Mouse (Mus musculus) CH12.LX (cell line): ENCODE results near the gene Adm. TPM values are rescaled to one million over a fixed set of nuclear protein-coding genes. Genes with fewer than 3 reads are reported as not detected.
"Not testable (repeated sequence)": the region's sequence is repeated elsewhere in the genome, so short reads cannot be mapped to it uniquely, and the experiment has no call there.

Source experiments
- DNase-seq: peaks from one replicate; pipeline ENCODE4 v3.0.0-alpha.2; 2013; ENCODE audit errors: extremely low read depth
- H3K27ac ChIP-seq: 2 replicates; pipeline ENCODE4 v1.5.1; 2012; ENCODE audit warnings: low read depth, mild to moderate bottlenecking, control low read depth, moderate library complexity; ENCODE audit not compliant: insufficient read depth
- H3K27me3 ChIP-seq: replicated peaks from 2 replicates; pipeline ENCODE3; 2012; ENCODE audit warnings: inconsistent platforms
- H3K36me3 ChIP-seq, 2 experiments: replicated peaks in 1 of 2; 2 replicates each; pipeline versions ENCODE3 to v1.6.1; 2012; ENCODE audit warnings: inconsistent platforms in 1 of 2, low read length in 1 of 2, mild to moderate bottlenecking in 1 of 2, mixed read lengths in 1 of 2, moderate library complexity in 1 of 2; ENCODE audit not compliant: control insufficient read depth in 1 of 2, insufficient read depth in 1 of 2
- H3K4me1 ChIP-seq, 2 experiments: 2 replicates each; pipeline ENCODE4 v1.6.1; 2012; ENCODE audit warnings: inconsistent platforms in 1 of 2, moderate library complexity in 1 of 2; ENCODE audit not compliant: insufficient read depth in 2 of 2, control insufficient read depth in 1 of 2
- H3K4me2 ChIP-seq: 2 replicates; pipeline ENCODE4 v1.6.1; 2012; ENCODE audit warnings: low read depth, mild to moderate bottlenecking, control low read depth; ENCODE audit not compliant: poor library complexity, insufficient read depth, severe bottlenecking
- H3K4me3 ChIP-seq, 3 experiments: fragments of 150-350 bp in 1 of 3; sonication (generic) in 1 of 3; replicated peaks in 1 of 3; 2 replicates each; pipeline versions ENCODE3 to v1.5.1; 2011 to 2012; ENCODE audit warnings: low read depth in 2 of 3, low read length in 2 of 3, mild to moderate bottlenecking in 2 of 3, moderate library complexity in 2 of 3, control low read depth in 1 of 3, improper control_type of control experiment in 1 of 3, inconsistent platforms in 1 of 3, mixed read lengths in 1 of 3; ENCODE audit not compliant: poor library complexity in 1 of 3
- H3K79me2 ChIP-seq: replicated peaks from 2 replicates; pipeline ENCODE4 v1.6.1; 2012; ENCODE audit warnings: mild to moderate bottlenecking, moderate library complexity; ENCODE audit not compliant: control insufficient read depth, poor library complexity, insufficient read depth, severe bottlenecking; ENCODE audit errors: extremely low read depth
- H3K9ac ChIP-seq: 2 replicates; pipeline ENCODE4 v1.6.1; 2012; ENCODE audit warnings: low read depth, mild to moderate bottlenecking, control low read depth, moderate library complexity; ENCODE audit not compliant: insufficient read depth
- H3K9me3 ChIP-seq: replicated peaks from 2 replicates; pipeline ENCODE3; 2012; ENCODE audit warnings: low read length, inconsistent platforms, mixed read lengths
- CHD2 ChIP-seq: IDR thresholded peaks from 2 replicates; pipeline ENCODE4 v1.6.1; 2011; ENCODE audit warnings: low read length, improper control_type of control experiment
- CTCF ChIP-seq, 2 experiments: IDR thresholded peaks in 1 of 2; conservative IDR thresholded peaks in 1 of 2; 2 replicates each; pipeline ENCODE4 v1.5.1; 2011 to 2012; ENCODE audit warnings: low read depth in 2 of 2, low read length in 2 of 2, improper control_type of control experiment in 1 of 2, inconsistent platforms in 1 of 2, mild to moderate bottlenecking in 1 of 2, moderate library complexity in 1 of 2
- GABPA ChIP-seq: IDR thresholded peaks from 2 replicates; pipeline ENCODE4 v1.6.1; 2012; ENCODE audit warnings: low read depth, low read length, improper control_type of control experiment, inconsistent platforms; ENCODE audit not compliant: insufficient replicate concordance
- HCFC1 ChIP-seq: IDR thresholded peaks from 2 replicates; pipeline ENCODE4 v1.6.1; 2012; ENCODE audit warnings: low read depth, mild to moderate bottlenecking, inconsistent platforms, low read length, improper control_type of control experiment
- JUN ChIP-seq: IDR thresholded peaks from 2 replicates; pipeline ENCODE4 v1.6.1; 2011; ENCODE audit warnings: low read depth, mild to moderate bottlenecking, low read length, improper control_type of control experiment, moderate library complexity; ENCODE audit not compliant: insufficient read depth
- JUND ChIP-seq: conservative IDR thresholded peaks from 2 replicates; pipeline ENCODE4 v1.6.1; 2011; ENCODE audit warnings: low read depth, low read length, improper control_type of control experiment
- MAFK ChIP-seq: IDR thresholded peaks from 2 replicates; pipeline ENCODE4 v1.6.1; 2011; ENCODE audit warnings: low read length, improper control_type of control experiment; ENCODE audit not compliant: insufficient replicate concordance
- MAX ChIP-seq: IDR thresholded peaks from 2 replicates; pipeline ENCODE4 v1.6.1; 2011; ENCODE audit warnings: low read length, improper control_type of control experiment
- MYC ChIP-seq: IDR thresholded peaks from 2 replicates; pipeline ENCODE4 v1.6.1; 2011; ENCODE audit warnings: low read depth, mild to moderate bottlenecking, improper control_type of control experiment, low read length
- NELFE ChIP-seq: IDR thresholded peaks from 2 replicates; pipeline ENCODE4 v1.6.1; 2011; ENCODE audit warnings: low read depth, low read length, improper control_type of control experiment
- NRF1 ChIP-seq: IDR thresholded peaks from 2 replicates; pipeline ENCODE4 v1.6.1; 2014; ENCODE audit warnings: low read depth, mild to moderate bottlenecking, inconsistent platforms, low read length, improper control_type of control experiment, moderate library complexity
- PAX5 ChIP-seq: IDR thresholded peaks from 2 replicates; pipeline ENCODE4 v1.6.1; 2012; ENCODE audit warnings: low read length, inconsistent platforms, mixed read lengths
- POLR2A ChIP-seq: IDR thresholded peaks from 2 replicates; pipeline ENCODE4 v1.6.1; 2011; ENCODE audit warnings: low read depth, mild to moderate bottlenecking, improper control_type of control experiment, low read length
- RAD21 ChIP-seq: IDR thresholded peaks from 2 replicates; pipeline ENCODE4 v1.6.1; 2011; ENCODE audit warnings: low read depth, mild to moderate bottlenecking, low read length, improper control_type of control experiment, moderate library complexity
- RCOR1 ChIP-seq: conservative IDR thresholded peaks from 2 replicates; pipeline ENCODE4 v1.6.1; 2012; ENCODE audit warnings: low read depth, mild to moderate bottlenecking, inconsistent platforms, low read length, improper control_type of control experiment
- SIN3A ChIP-seq: IDR thresholded peaks from 2 replicates; pipeline ENCODE4 v1.6.1; 2012; ENCODE audit warnings: low read length, improper control_type of control experiment, inconsistent platforms
- ZKSCAN1 ChIP-seq: IDR thresholded peaks from 2 replicates; pipeline ENCODE4 v1.6.1; 2012; ENCODE audit warnings: low read depth, inconsistent platforms, low read length, improper control_type of control experiment, borderline replicate concordance
- ZNF384 ChIP-seq: IDR thresholded peaks from 2 replicates; pipeline ENCODE4 v1.6.1; 2012; ENCODE audit warnings: low read depth, low read length, improper control_type of control experiment, inconsistent platforms
- dilution Hi-C: fragments of 300-500 bp; cut with MboI; formaldehyde crosslinking; loops from 2 replicates; pipeline ENCODE4 v1.14.3; 2020; ENCODE audit warnings: low sequenced_read_pairs; ENCODE audit not compliant: extremely low pct_unique_long_range_greater_than_20kb, extremely low pct_ligation_motif_present
- in situ Hi-C: fragments of 300-500 bp; cut with MboI; formaldehyde crosslinking; loops from 3 replicates; pipeline ENCODE4 v1.14.3; 2019; ENCODE audit warnings: low sequenced_read_pairs, low pct_ligation_motif_present, low pct_unique_long_range_greater_than_20kb, mixed read lengths
- polyA plus RNA-seq: library from polyadenylated mRNA; unstranded; fragments of >175 nt; gene quantifications from 2 replicates; pipeline ENCODE4 v1.2.1, GENCODE M21; 2012; ENCODE audit warnings: low read depth; ENCODE audit not compliant: insufficient read length
- total RNA-seq, 2 experiments: library from RNA; depleted of rRNA; stranded (reverse); fragments of 300-350 nt in 1 of 2; fragments of >200 nt in 1 of 2; gene quantifications; 2 replicates each; pipeline ENCODE4 v1.2.3; 2012 to 2014

Gene Adm
- total and polyA plus RNA-seq, 3 experiments = 6.9 to 23.2 (median 16.0) TPM

GRCm38 (mm10) chr7:110587721-110588120, 39.7 kb upstream of the Adm start:
- no peak for TF ChIP-seq NRF1
- TF ChIP-seq RAD21 = no peak
- TF ChIP-seq MAFK = peak; percentile 44; the same call in 1 of the 2 replicates
- dilution Hi-C loops = no loop called here
- in situ Hi-C loops = no loop called here
- no peak overlapping the region for H3K27ac ChIP-seq
- DNase-seq = no peak
- H3K9ac ChIP-seq = no peak overlapping the region
- H3K27me3 ChIP-seq = no peaks in the 10 kb centered on the region
- H3K4me3 ChIP-seq = no peak overlapping the region
- H3K4me1 ChIP-seq = peaks cover 0 to 35% of the 10 kb centered on the region in 2 experiments; a peak in 1 of 4 replicates
- peaks cover 0 to 10% of the 10 kb centered on the region in 2 experiments for H3K36me3 ChIP-seq
- no peaks in the 10 kb centered on the region for H3K79me2 ChIP-seq
- no peak overlapping the region for H3K4me2 ChIP-seq
- no peaks in the 10 kb centered on the region for H3K9me3 ChIP-seq

- H3K4me2 ChIP-seq, in situ Hi-C loops, H3K9ac ChIP-seq: not testable (repeated sequence)
- TF ChIP-seq CTCF (conservative IDR thresholded peaks at IDR 0.05 in 1 of 2, IDR thresholded peaks at IDR 0.05 in 1 of 2; ENCODE audit: low read depth in 2 of 2, low read length in 2 of 2) = peak in 1 of 2 experiments; percentile 43; a peak in 2 of 4 replicates
- TF ChIP-seq, all 38 proteins: peak for 1; not testable (repeated sequence) for 37
- dilution Hi-C loops, H3K9me3 ChIP-seq, H3K36me3 ChIP-seq, H3K4me3 ChIP-seq, H3K79me2 ChIP-seq, DNase-seq, H3K27ac ChIP-seq, H3K27me3 ChIP-seq: not testable (repeated sequence)
- peaks cover 0 to 14% of the 10 kb centered on the region in 2 experiments; a peak in 1 of 4 replicates for H3K4me1 ChIP-seq
These were observed 33.5 kb upstream of the Adm start for GRCm38 (mm10) chr7:110593991-110594390.

GRCm38 (mm10) chr7:110597141-110597540, 30.3 kb upstream of the Adm start:
- dilution Hi-C loops = no loop called here
- Histone ChIP-seq H3K9me3 (no peaks in the 10 kb centered on the region), H3K4me1 (no peaks in the 10 kb centered on the region)
- TF ChIP-seq ZKSCAN1 = no peak
- no peak for TF ChIP-seq JUN
- TF ChIP-seq ZNF384 = no peak
- no peak for TF ChIP-seq NELFE
- TF ChIP-seq CHD2 = no peak
- TF ChIP-seq POLR2A = no peak
- TF ChIP-seq PAX5 = no peak
- TF ChIP-seq CTCF (conservative IDR thresholded peaks at IDR 0.05 in 1 of 2, IDR thresholded peaks at IDR 0.05 in 1 of 2; ENCODE audit: low read depth in 2 of 2, low read length in 2 of 2) = no peak
- no peak for TF ChIP-seq HCFC1
- TF ChIP-seq NRF1 = no peak
- no peak for TF ChIP-seq JUND
- no peak for TF ChIP-seq SIN3A
- TF ChIP-seq MAFK = no peak
- TF ChIP-seq MAX = no peak
- TF ChIP-seq MYC = no peak
- no peak for TF ChIP-seq GABPA
- no peak for TF ChIP-seq RCOR1
- TF ChIP-seq, all 38 proteins: peak for 0
- H3K36me3 ChIP-seq = peaks cover 0 to 5% of the 10 kb centered on the region in 2 experiments
- no peak overlapping the region for H3K9ac ChIP-seq
- in situ Hi-C loops = no loop called here
- no peaks in the 10 kb centered on the region for H3K79me2 ChIP-seq
- DNase-seq = no peak
- H3K4me2 ChIP-seq = no peak overlapping the region
- no peak overlapping the region for H3K27ac ChIP-seq
- no peaks in the 10 kb centered on the region for H3K27me3 ChIP-seq
- H3K4me3 ChIP-seq = no peak overlapping the region
